Mouse (Mus musculus) yolk sac, embryonic 10.5 days (tissue): ENCODE results near the gene Apbb2.

Experiments
- DNase-seq: peaks from one replicate; pipeline ENCODE4 v3.0.0-alpha.2; 2017; ENCODE audit warnings: low spot score

Apbb2 gene

GRCm38 (mm10) chr5:66382111-66382510, 236.5 kb downstream of the Apbb2 start:
- no peak for DNase-seq

GRCm38 (mm10) chr5:66378968-66379367, 239.6 kb downstream of the Apbb2 start:
- DNase-seq: no peak

GRCm38 (mm10) chr5:66376589-66377270, 241.9 kb downstream of the Apbb2 start:
- no peak for DNase-seq

- no peak for DNase-seq
Measured at GRCm38 (mm10) chr5:66374413-66374812, 244.2 kb downstream of the Apbb2 start.

- DNase-seq: no peak
Measured at GRCm38 (mm10) chr5:66373515-66374164, 244.9 kb downstream of the Apbb2 start.

GRCm38 (mm10) chr5:66371131-66371530, 247.5 kb downstream of the Apbb2 start:
- no peak for DNase-seq

- DNase-seq: no peak
Measured at GRCm38 (mm10) chr5:66368966-66369365, 249.6 kb downstream of the Apbb2 start.

GRCm38 (mm10) chr5:66367641-66368040, 250.9 kb downstream of the Apbb2 start:
- DNase-seq: no peak

GRCm38 (mm10) chr5:66363274-66364261, 255.0 kb downstream of the Apbb2 start:
- no peak for DNase-seq

- no peak for DNase-seq
Measured at GRCm38 (mm10) chr5:66360739-66361138, 257.8 kb downstream of the Apbb2 start.

- DNase-seq: no peak
Measured at GRCm38 (mm10) chr5:66359742-66360423, 258.7 kb downstream of the Apbb2 start.

- DNase-seq: no peak
Measured at GRCm38 (mm10) chr5:66355147-66355546, 263.4 kb downstream of the Apbb2 start.

GRCm38 (mm10) chr5:66353876-66354275, 264.7 kb downstream of the Apbb2 start:
- no peak for DNase-seq

- no peak for DNase-seq
Measured at GRCm38 (mm10) chr5:66351836-66352390, 266.7 kb downstream of the Apbb2 start.

- no peak for DNase-seq
Measured at GRCm38 (mm10) chr5:66351064-66351463, 267.5 kb downstream of the Apbb2 start.

GRCm38 (mm10) chr5:66350611-66351010, 268.0 kb downstream of the Apbb2 start:
- DNase-seq: no peak

GRCm38 (mm10) chr5:66348421-66348820, 270.2 kb downstream of the Apbb2 start:
- DNase-seq: no peak

- DNase-seq: peak; percentile 78
Measured at GRCm38 (mm10) chr5:66346756-66347155, 271.8 kb downstream of the Apbb2 start.

GRCm38 (mm10) chr5:66345140-66345539, 273.4 kb downstream of the Apbb2 start:
- DNase-seq: peak; percentile 30

GRCm38 (mm10) chr5:66344182-66344581, 274.4 kb downstream of the Apbb2 start:
- no peak for DNase-seq

- no peak for DNase-seq
Measured at GRCm38 (mm10) chr5:66342285-66342684, 276.3 kb downstream of the Apbb2 start.

- peak; percentile 68 for DNase-seq
Measured at GRCm38 (mm10) chr5:66341848-66342247, 276.7 kb downstream of the Apbb2 start.
